Mouse (Mus musculus) cerebellum, adult 9-10 months (tissue): ENCODE data around the gene E2f2.

Source experiments
- DNase-seq: peaks from one replicate; pipeline ENCODE4 v3.0.0; 2022

The E2f2 gene

GRCm38 (mm10) chr4:136206943-136207342 lies 34.7 kb downstream of the E2f2 start:
- no peak for DNase-seq

- no peak for DNase-seq
Observed at GRCm38 (mm10) chr4:136210931-136211330, 38.7 kb downstream of the E2f2 start.

GRCm38 (mm10) chr4:136213629-136214028 lies 41.4 kb downstream of the E2f2 start:
- no peak for DNase-seq

- no peak for DNase-seq
Observed at GRCm38 (mm10) chr4:136214828-136215227, 42.6 kb downstream of the E2f2 start.

- DNase-seq, result no peak
Observed at GRCm38 (mm10) chr4:136215576-136215975, 43.4 kb downstream of the E2f2 start.

DNA sequence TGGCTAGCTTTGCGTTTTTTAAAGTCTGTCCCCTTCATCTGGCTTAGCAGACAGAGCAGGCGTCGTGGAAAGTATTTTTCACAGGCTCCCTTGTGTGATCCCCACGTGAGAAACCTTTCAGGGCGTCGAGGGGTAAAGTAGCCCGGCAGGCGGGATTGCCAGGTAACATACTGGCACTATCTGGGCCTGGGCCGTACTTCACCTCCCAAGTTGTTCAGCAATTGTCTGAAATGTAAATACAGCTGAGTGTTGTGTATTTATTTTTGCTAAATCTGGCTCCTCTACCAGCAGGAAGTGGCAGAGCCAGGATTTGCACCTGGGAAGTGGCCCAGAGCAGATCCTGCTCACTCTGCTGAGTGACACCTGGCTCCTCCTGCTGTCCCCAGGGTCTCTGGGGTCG lies 44.9 kb downstream of the E2f2 start:
- DNase-seq, result no peak

GRCm38 (mm10) chr4:136218595-136219214 lies 46.5 kb downstream of the E2f2 start:
- peak; percentile 22 for DNase-seq

GRCm38 (mm10) chr4:136220133-136220775 lies 48.1 kb downstream of the E2f2 start:
- no peak for DNase-seq

- DNase-seq, result no peak
Observed at GRCm38 (mm10) chr4:136223549-136224239, 51.5 kb downstream of the E2f2 start.

- DNase-seq, result no peak
Observed at GRCm38 (mm10) chr4:136224240-136224559, 52.0 kb downstream of the E2f2 start.

GRCm38 (mm10) chr4:136224677-136225460 lies 52.7 kb downstream of the E2f2 start:
- DNase-seq, result no peak

GRCm38 (mm10) chr4:136227408-136227807 lies 55.2 kb downstream of the E2f2 start:
- no peak for DNase-seq

DNA sequence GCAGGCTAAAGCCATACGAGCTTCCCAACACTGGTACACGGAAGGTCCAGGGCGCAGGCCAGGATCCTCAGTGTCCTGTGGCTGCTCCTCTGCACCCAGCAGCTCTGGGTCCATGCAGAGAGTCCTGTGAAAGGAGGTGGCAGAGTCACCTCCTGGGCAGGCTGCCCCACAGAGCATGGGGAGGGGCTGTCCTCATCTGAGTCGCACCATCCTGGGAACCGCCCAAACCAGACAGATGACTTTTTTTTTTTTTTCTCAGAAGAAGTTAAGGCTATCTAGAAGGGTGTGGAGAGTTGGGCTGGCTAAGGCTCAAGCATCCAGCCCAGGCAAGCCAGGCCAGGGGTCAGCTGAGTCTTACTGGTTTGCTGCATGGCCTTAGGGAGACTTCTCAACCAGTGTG lies 56.4 kb downstream of the E2f2 start:
- no peak for DNase-seq

GRCm38 (mm10) chr4:136238669-136239068 lies 66.5 kb downstream of the E2f2 start:
- DNase-seq, result no peak

- DNase-seq, result no peak
Observed at GRCm38 (mm10) chr4:136239111-136239510, 66.9 kb downstream of the E2f2 start.

GRCm38 (mm10) chr4:136239622-136240021 lies 67.4 kb downstream of the E2f2 start:
- peak; percentile 77 for DNase-seq

GRCm38 (mm10) chr4:136240123-136240522 lies 67.9 kb downstream of the E2f2 start:
- no peak for DNase-seq

GRCm38 (mm10) chr4:136240955-136241354 lies 68.8 kb downstream of the E2f2 start:
- DNase-seq, result no peak

DNA sequence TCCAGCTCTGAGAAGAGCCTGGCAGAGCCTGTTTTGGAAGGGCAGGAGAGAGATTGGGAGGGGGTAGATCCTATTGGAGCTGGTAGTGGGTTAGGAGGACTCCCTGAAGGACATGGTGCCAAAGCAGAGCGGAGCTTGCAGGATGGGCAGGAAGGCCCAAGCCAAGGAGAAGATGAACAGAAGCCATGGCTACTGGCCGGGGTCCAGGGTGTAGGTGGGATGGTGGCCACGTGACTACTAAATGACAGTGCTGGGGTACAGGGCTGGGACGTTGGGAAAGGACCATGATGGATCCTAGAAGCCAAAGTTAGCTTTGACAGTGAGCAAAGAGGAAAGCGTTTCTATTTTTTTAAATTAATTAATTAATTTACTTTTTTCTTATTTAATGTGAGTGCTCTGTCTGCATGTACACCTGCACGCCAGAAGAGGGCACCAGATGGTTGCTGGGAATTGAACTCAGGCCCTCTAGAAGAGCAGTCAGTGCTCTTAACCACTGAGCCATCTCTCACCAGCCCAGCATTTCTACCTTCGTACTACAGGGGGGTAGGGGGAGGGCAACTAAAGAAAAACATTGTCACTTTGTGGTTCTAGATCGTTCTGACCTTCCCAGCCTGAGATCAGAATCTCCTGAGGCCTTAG lies 70.0 kb downstream of the E2f2 start:
- no peak for DNase-seq

- no peak for DNase-seq
Observed at GRCm38 (mm10) chr4:136242728-136243127, 70.5 kb downstream of the E2f2 start.

- no peak for DNase-seq
Observed at GRCm38 (mm10) chr4:136244208-136244607, 72.0 kb downstream of the E2f2 start.
